Mouse (Mus musculus) G1E (cell line): ENCODE measurements around the gene Lima1.

Source experiments
- CTCF ChIP-seq: IDR thresholded peaks from 2 replicates; pipeline ENCODE4 v1.5.1; 2012; ENCODE audit warnings: low read depth, low read length, inconsistent platforms, mixed read lengths
- GATA1 ChIP-seq: IDR thresholded peaks from 2 replicates; pipeline ENCODE4 v1.6.1; 2012; ENCODE audit warnings: borderline replicate concordance, low read length, inconsistent platforms, mixed read lengths
- POLR2AphosphoS5 ChIP-seq: IDR thresholded peaks from 2 replicates; pipeline ENCODE4 v1.6.1; 2012; ENCODE audit warnings: low read depth, low read length, inconsistent platforms; ENCODE audit not compliant: insufficient replicate concordance
- TAL1 ChIP-seq: conservative IDR thresholded peaks from 2 replicates; pipeline ENCODE4 v1.6.1; 2012; ENCODE audit warnings: low read depth, low read length, inconsistent platforms, mixed read lengths

DNA sequence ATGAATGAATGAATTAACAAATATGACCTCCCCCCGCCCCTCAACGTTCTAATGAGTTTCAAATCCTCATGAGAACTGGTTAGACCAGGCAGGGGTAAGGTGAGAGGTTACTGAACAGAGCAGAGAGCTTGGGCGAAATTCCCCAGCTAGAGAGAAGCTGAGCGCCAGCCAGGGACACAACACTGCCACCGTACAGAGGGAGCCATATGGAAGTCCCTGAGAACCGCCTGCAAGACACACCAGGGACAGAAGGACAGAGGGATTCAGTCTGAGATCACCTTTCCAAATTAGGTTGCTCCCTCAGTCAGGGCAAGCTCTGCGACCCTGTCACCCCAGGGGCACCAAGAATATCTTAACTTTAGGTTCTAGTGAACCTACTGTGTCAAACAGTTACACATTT lies 37.7 kb downstream of the Lima1 start:
- no peak for TF ChIP-seq CTCF
- no peak for TF ChIP-seq GATA1
- no peak for TF ChIP-seq TAL1
- no peak for TF ChIP-seq POLR2AphosphoS5
